Mouse (Mus musculus) frontal cortex, postnatal 10 days (tissue): ENCODE measurements at regions not wholly inside any gene's neighbourhood (a gene's known extent, or its start where the extent isn't known, plus 50 kb on each side); places are given as distances from the start of the nearest gene placed in this dataset.

Source experiments
- DNase-seq, 2 experiments: peaks; one replicate each; pipeline ENCODE4 v3.0.0; 2022; ENCODE audit warnings: low spot score in 2 of 2, mixed read lengths in 1 of 2

DNA sequence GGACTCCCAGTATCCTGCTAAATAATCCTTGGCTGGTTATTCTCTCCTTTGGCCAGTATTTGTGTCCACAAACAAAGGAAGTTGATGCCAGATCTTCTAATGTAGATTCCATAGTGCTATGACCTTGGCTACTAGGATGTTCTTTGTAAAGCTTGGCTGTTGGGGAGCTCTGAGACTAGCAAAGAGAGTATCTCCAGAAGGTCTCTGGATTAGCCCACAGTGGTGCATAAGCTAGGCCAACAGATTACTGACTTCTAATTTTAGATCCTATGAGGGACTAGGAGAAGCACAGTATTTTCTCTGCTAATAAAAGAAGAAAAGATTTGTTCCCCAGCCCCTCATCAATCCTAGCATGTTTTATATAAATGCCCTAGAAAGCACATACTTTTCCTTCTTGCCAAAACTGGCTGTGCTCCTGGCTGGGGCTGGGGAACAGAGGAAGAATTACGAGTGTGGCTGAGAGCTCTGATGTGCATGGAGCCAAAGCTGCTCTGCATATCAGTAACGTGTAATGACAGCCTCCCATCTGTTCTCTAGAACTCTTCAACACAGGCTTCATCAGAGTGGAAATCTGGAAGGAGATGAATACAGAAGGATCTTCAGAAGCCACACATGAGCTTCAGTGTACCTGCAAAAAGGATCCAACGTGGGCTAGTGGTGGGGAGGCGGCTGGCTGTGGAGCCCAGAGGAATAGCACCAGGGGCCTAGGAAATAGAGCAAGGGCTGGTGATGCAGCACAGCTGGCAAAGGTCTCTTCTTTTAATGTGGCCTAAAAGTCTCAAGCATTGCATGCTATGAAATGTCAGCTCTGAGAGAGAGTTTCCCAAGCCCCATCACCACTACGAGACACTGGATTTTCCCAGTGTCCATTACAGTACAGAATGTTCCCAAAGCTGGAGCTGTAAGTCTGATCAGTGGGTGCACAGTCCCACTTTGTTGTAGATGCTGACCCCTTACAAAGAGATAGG lies 283.0 kb upstream of the Plxna2 start:
- peak; percentile 26 to 55 for DNase-seq

GRCm38 (mm10) chr1:194332639-194333038 lies 285.4 kb upstream of the Plxna2 start:
- DNase-seq, result no peak

GRCm38 (mm10) chr1:194330471-194330870 lies 287.5 kb upstream of the Plxna2 start:
- no peak for DNase-seq

DNA sequence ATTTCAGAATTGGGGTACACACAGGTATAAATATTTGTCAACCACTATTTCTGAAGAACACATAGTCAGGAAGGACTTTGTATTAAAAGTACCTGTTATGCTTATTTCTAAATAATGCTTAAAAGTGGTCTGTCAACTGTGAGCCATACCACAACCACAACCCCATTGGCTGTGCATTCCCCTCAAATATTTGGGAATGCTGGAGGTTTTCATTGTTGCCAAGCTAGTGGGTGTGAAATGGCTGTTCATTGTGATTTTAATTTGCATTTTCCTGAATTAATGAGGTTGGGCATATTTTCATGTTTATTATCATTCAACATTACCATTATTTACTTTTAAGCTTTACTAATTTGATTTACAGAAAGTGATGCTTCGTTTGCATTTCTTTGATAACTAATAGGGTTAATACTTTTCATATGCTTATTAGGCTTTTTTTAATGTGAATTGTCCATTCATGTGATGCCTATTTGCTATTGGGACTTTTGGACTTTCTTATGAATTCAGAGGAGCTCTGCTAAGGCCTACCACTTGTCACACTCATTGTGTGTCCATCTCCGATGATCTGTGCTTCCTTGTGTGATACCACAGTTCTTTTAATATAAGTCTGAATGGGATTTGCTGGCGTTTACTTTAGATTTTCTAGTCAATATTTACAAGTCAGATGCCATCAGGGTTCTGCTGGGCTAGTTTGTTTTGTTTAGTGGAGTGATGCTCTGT lies 297.5 kb upstream of the Plxna2 start:
- DNase-seq, result no peak

GRCm38 (mm10) chr1:194318351-194318750 lies 299.7 kb upstream of the Plxna2 start:
- DNase-seq, result no peak

DNA sequence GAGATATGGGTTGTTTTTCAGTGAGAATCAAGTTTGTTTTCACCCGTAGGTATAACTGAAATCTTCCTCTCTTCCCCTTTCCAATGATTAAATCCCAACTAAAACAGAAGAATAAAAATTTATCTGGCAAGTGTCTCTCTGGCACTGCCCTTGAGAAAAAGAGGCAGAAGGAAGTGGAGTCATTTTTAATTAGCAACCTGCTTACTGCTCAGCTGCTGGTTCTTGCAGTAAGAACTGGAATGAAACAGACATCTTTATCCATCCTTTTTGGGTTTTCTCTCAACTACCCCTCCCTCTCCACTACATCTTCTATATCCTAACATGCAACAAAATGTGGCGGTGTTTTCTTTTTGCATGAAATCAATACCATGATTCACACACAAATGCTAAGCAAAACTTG lies 302.4 kb upstream of the Plxna2 start:
- no peak for DNase-seq

GRCm38 (mm10) chr1:194310373-194310772 lies 307.6 kb upstream of the Plxna2 start:
- no peak for DNase-seq

- DNase-seq, result no peak
These were observed 309.4 kb upstream of the Plxna2 start for GRCm38 (mm10) chr1:194308648-194309047.

DNA sequence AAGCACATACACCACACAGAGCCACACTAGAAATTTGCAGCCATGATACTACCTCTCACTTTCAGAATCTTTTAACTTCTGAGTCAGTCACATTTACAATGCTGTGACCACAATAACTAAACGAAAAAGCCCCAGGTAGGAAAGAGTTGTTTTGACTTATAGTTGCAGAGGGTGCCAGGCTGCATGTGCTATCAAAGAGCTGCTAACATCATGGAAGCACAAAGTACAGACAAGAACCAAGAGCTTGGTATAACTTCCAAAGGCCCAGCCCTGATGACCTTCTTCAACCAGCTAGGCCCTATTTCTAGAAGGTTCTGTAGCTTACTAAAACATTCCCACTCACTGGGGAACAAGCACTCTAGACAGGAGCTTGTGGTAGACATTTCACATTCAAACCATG lies 314.1 kb upstream of the Plxna2 start:
- DNase-seq, result no peak

- DNase-seq, result no peak
These were observed 315.2 kb upstream of the Plxna2 start for GRCm38 (mm10) chr1:194302775-194303174.

- no peak for DNase-seq
These were observed 336.1 kb upstream of the Plxna2 start for GRCm38 (mm10) chr1:194281941-194282340.

DNA sequence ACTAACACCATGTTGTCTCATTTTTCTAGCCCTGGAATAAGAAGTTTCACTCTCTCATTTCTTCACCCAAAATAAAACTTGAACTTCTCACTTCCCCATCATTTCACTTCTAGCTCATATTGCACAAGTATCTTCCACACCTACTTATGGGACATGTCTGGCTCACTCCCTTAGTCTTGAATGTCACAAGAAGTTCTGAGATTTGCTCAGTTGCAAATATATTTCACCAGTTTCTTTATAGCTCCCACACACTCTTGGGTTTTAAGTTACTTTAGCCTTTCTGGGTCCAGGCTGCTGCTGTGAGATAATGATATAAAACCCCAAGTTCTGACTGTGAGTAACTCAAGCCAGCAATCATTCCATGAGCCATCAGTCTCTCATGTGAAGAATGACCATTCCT lies 350.0 kb upstream of the Plxna2 start:
- DNase-seq, result no peak

DNA sequence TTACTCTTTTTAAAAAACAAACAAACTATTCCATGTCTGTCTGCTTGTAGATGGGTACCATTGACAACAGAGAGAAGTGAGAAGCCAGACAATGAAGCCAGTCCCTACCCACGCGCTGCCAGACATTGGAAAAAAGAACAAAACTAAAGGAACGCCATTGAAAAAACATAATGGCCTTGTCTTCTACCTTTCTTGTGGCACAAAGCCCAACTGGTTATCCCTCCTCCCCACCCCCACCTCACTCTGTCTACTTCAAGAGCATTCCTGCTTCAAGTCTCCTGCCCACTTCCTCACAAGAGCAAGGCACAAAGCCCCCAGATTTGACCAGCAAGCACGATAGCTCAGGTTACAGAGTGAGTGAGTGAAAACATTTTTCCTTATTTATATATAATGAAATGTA lies 355.6 kb upstream of the Plxna2 start:
- DNase-seq, result no peak

GRCm38 (mm10) chr1:194259957-194260356 lies 358.1 kb upstream of the Plxna2 start:
- no peak for DNase-seq

DNA sequence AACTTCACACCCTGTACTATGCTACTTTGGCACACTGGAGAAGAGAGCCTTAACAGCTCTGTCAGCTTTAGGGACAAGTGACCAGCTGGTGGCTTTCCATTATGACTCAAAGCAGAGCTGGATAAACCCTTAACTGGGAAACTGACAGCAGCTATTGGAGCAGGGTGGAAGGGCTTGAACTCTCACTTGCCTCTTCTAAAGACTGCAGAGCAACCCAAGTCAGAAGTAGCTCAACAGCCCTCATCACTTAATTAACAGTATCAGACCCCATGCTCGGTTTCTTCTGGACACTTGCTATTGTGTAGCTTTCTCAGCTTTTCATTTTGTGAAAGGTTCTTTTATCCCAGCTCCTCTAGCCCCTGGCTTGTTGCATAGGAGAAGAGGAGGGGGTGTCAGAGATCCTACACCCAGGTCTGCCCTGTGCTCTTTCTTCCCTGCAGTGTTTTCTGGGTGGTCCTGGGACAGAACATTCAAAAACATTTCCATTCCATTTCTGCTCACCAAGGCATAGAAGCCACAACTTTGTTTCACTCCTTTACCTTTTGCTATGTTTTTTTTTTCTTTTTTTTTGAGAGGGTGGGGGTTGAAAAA lies 373.1 kb upstream of the Plxna2 start:
- no peak for DNase-seq

DNA sequence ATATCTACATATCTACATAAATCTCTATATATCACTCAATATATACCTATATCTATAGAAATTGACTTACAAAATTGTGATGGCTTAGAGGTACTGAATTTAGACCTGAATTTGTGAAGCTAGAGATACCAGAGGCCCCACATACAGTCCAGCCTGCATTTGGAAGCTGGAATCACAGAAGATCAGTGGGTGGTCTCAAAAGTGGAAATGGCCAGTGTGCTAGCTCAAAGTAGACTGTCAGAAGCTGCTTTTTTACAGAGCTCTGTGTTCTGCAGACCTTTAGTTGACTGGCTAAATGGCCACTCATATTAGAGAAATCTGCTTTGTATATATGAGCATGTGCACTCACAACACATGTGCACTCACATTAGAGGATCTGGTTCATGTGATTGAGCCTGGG lies 376.9 kb upstream of the Plxna2 start:
- no peak for DNase-seq

DNA sequence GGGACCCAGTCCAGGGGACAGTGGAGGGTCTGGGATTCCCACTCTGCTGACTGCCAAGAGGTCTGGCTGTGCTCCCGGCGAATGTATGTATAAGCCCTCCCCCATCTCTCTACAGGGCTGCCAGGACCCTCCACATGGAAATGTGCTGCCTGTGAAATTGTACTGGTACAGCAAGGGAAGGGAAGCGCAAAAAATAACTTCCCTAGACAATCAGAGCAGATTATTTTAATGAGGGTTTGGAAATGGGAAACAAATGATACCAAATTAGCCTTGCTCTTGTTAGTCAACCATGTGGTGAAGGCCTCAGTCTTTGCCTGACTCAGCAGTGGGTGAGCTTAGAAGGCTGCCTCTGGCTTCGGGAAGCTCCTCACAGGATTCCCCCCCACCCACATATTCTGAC lies 386.8 kb upstream of the Plxna2 start:
- DNase-seq, result peak; percentile 31 to 34

GRCm38 (mm10) chr1:194226550-194227160 lies 391.4 kb upstream of the Plxna2 start:
- no peak for DNase-seq

- no peak for DNase-seq
These were observed 392.2 kb upstream of the Plxna2 start for GRCm38 (mm10) chr1:194225786-194226185.

- DNase-seq, result no peak
These were observed 394.0 kb upstream of the Plxna2 start for GRCm38 (mm10) chr1:194224046-194224445.

- DNase-seq, result no peak
These were observed 394.4 kb upstream of the Plxna2 start for GRCm38 (mm10) chr1:194223610-194224009.

GRCm38 (mm10) chr1:194223015-194223414 lies 395.0 kb upstream of the Plxna2 start:
- peak; percentile 50 to 72 for DNase-seq
